In the genomic region with DNA sequence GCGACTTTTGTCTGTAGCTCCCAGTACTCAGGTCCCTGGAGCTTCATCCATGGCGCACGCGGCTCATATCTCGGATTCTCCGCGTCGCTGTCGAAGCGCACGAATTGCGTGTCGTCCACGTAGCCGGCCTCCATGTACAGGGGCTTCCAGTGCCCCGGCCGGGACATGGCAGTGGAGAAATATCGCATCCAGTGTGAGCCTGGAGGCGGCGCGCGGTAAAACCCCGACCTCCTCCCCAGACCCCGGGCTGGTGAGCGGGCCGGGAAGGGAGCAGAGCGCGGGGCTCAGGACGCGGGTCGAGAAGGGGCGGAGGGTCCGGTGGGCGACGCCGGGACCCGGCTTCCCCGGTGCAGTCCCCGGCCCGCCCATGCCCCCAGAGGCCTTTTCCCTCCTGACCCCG, we compare ENCODE assay signal across 8 mouse cellular contexts. TPM values are rescaled to one million over a fixed set of nuclear protein-coding genes. Genes with fewer than 3 reads are reported as not detected.
DNase-seq lines count a peak whose midpoint lies in the region; ATAC-seq and TF ChIP-seq lines count a peak whose summit lies in the region.

No protein-coding gene starts in this region.

- WGBS in lung, embryonic 14.5 days: 1% methylated on average over 41 of the region's 41 CpGs
- under 1% methylated on average over 29 of the region's 41 CpGs for WGBS in embryonic facial prominence, embryonic 14.5 days
- WGBS in limb, embryonic 11.5 days: under 1% methylated on average over 41 of the region's 41 CpGs
- WGBS in neural tube, embryonic 13.5 days: under 1% methylated on average over 32 of the region's 41 CpGs

- peak overlapping the region; percentile 21; the same call in 1 of the 2 replicates for H3K9ac ChIP-seq in lung, embryonic 14.5 days
- H3K9ac ChIP-seq in embryonic facial prominence, embryonic 14.5 days (ENCODE audit: low read depth, low read length): peak overlapping the region; percentile 32; the same call in 1 of the 2 replicates
- no peak overlapping the region for H3K9ac ChIP-seq in limb, embryonic 11.5 days (ENCODE audit: low read length)
- no peak overlapping the region for H3K9ac ChIP-seq in neural tube, embryonic 13.5 days

- peak; percentile 47; the same call in 1 of the 2 replicates for ATAC-seq in lung, embryonic 14.5 days (ENCODE audit: insufficient read depth)
- ATAC-seq in embryonic facial prominence, embryonic 14.5 days (ENCODE audit: low read depth): no peak
- no peak for ATAC-seq in limb, embryonic 11.5 days (ENCODE audit: insufficient number of reproducible peaks, low FRiP score, low TSS enrichment, low read depth)
- ATAC-seq in neural tube, embryonic 13.5 days (ENCODE audit: low read depth): no peak

- H3K4me2 ChIP-seq in lung, embryonic 14.5 days: peak overlapping the region; percentile 63
- H3K4me2 ChIP-seq in embryonic facial prominence, embryonic 14.5 days (ENCODE audit: low read depth, low read length): peak overlapping the region; percentile 58
- peak overlapping the region; percentile 33 for H3K4me2 ChIP-seq in limb, embryonic 11.5 days (ENCODE audit: low read depth, severe bottlenecking)
- peak overlapping the region; percentile 56 for H3K4me2 ChIP-seq in neural tube, embryonic 13.5 days

- TF ChIP-seq CTCF in lung, embryonic 14.5 days (IDR thresholded peaks at IDR 0.05; ENCODE audit: low read depth): no peak

- peaks cover 22% of the 10 kb centered on the region for H3K27me3 ChIP-seq in lung, embryonic 14.5 days (ENCODE audit: insufficient read depth, low read length)
- H3K27me3 ChIP-seq in embryonic facial prominence, embryonic 14.5 days (replicated peaks; ENCODE audit: control insufficient read depth, insufficient read depth, low read length): peaks cover 53% of the 10 kb centered on the region
- H3K27me3 ChIP-seq in limb, embryonic 11.5 days (ENCODE audit: control insufficient read depth, insufficient read depth, low read length): peaks cover 21% of the 10 kb centered on the region
- H3K27me3 ChIP-seq in neural tube, embryonic 13.5 days: peaks cover 92% of the 10 kb centered on the region

- H3K9me3 ChIP-seq in lung, embryonic 14.5 days (ENCODE audit: low read depth, low read length): no peaks in the 10 kb centered on the region
- H3K9me3 ChIP-seq in embryonic facial prominence, embryonic 14.5 days (ENCODE audit: control insufficient read depth, low read length): no peaks in the 10 kb centered on the region
- no peaks in the 10 kb centered on the region for H3K9me3 ChIP-seq in limb, embryonic 11.5 days (ENCODE audit: control insufficient read depth, low read length)
- no peaks in the 10 kb centered on the region for H3K9me3 ChIP-seq in neural tube, embryonic 13.5 days

- peak; percentile 45 for DNase-seq in lung, embryonic 14.5 days
- no peak for DNase-seq in lung, postnatal 10 days
- DNase-seq in embryonic facial prominence, embryonic 14.5 days (ENCODE audit: low spot score): no peak
- DNase-seq in limb, embryonic 11.5 days (ENCODE audit: low spot score): peak; percentile 38
- no peak for DNase-seq in ovary, adult 18-20 months (ENCODE audit: low spot score)
- no peak for DNase-seq in ovary, postnatal 10 days (ENCODE audit: low spot score)
- no peak for DNase-seq in gastrocnemius, postnatal 25 days

- peak overlapping the region; percentile 35 for H3K4me3 ChIP-seq in lung, embryonic 14.5 days (ENCODE audit: low read depth, low read length)
- H3K4me3 ChIP-seq in embryonic facial prominence, embryonic 14.5 days (ENCODE audit: low read depth, low read length): peak overlapping the region; percentile 37
- H3K4me3 ChIP-seq in limb, embryonic 11.5 days (ENCODE audit: low read depth, low read length): peak overlapping the region; percentile 22; the same call in 1 of the 2 replicates
- H3K4me3 ChIP-seq in neural tube, embryonic 13.5 days: peak overlapping the region; percentile 30

- no peak overlapping the region for H3K27ac ChIP-seq in lung, embryonic 14.5 days (ENCODE audit: low read depth)
- no peak overlapping the region for H3K27ac ChIP-seq in embryonic facial prominence, embryonic 14.5 days (replicated peaks; ENCODE audit: low read depth, low read length)
- no peak overlapping the region for H3K27ac ChIP-seq in limb, embryonic 11.5 days (replicated peaks; ENCODE audit: low read depth, low read length)
- H3K27ac ChIP-seq in neural tube, embryonic 13.5 days (replicated peaks): no peak overlapping the region

- no peaks in the 10 kb centered on the region for H3K36me3 ChIP-seq in lung, embryonic 14.5 days (ENCODE audit: insufficient read depth)
- H3K36me3 ChIP-seq in embryonic facial prominence, embryonic 14.5 days (ENCODE audit: control insufficient read depth, insufficient read depth, low read length): no peaks in the 10 kb centered on the region
- no peaks in the 10 kb centered on the region for H3K36me3 ChIP-seq in limb, embryonic 11.5 days (ENCODE audit: control insufficient read depth, insufficient read depth, low read length)
- no peaks in the 10 kb centered on the region for H3K36me3 ChIP-seq in neural tube, embryonic 13.5 days

- no peaks in the 10 kb centered on the region for H3K4me1 ChIP-seq in lung, embryonic 14.5 days (ENCODE audit: insufficient read depth)
- H3K4me1 ChIP-seq in embryonic facial prominence, embryonic 14.5 days (ENCODE audit: control insufficient read depth, insufficient read depth, low read length): no peaks in the 10 kb centered on the region
- H3K4me1 ChIP-seq in limb, embryonic 11.5 days (ENCODE audit: control insufficient read depth, insufficient read depth, low read length): no peaks in the 10 kb centered on the region
- H3K4me1 ChIP-seq in neural tube, embryonic 13.5 days (replicated peaks): peaks cover 10% of the 10 kb centered on the region

RNA-seq across cellular contexts. Expression of a gene that starts 15.8 kb away (rescaled TPM):
- 1.3 and 1.4 TPM in 2 replicates for polyA plus RNA-seq in lung, embryonic 14.5 days (2014; fragmentation: Nextera tagmentation; extraction: Ambion mirVana)
- polyA plus RNA-seq in embryonic facial prominence, embryonic 14.5 days (2014; fragmentation: Nextera tagmentation; extraction: Ambion mirVana): not detected in 2 replicates
- polyA plus RNA-seq in limb, embryonic 11.5 days (2014; fragmentation: Nextera tagmentation; extraction: Ambion mirVana): not detected in 2 replicates
- polyA plus RNA-seq in neural tube, embryonic 13.5 days (2015; fragmentation: Nextera tagmentation; extraction: Ambion mirVana): not detected in 2 replicates
- not detected for total RNA-seq in gastrocnemius, postnatal 25 days (2021)

RNA-seq across cellular contexts. Expression of a gene that starts 37.5 kb away (rescaled TPM):
- 44.4 and 51.4 TPM in 2 replicates for polyA plus RNA-seq in lung, embryonic 14.5 days (2014; fragmentation: Nextera tagmentation; extraction: Ambion mirVana)
- not detected in 2 replicates for polyA plus RNA-seq in embryonic facial prominence, embryonic 14.5 days (2014; fragmentation: Nextera tagmentation; extraction: Ambion mirVana)
- not detected in 2 replicates for polyA plus RNA-seq in limb, embryonic 11.5 days (2014; fragmentation: Nextera tagmentation; extraction: Ambion mirVana)
- polyA plus RNA-seq in neural tube, embryonic 13.5 days (2015; fragmentation: Nextera tagmentation; extraction: Ambion mirVana): not detected in 2 replicates
- not detected for total RNA-seq in gastrocnemius, postnatal 25 days (2021)

RNA-seq across cellular contexts. Expression of a gene that starts 52.0 kb away (rescaled TPM):
- polyA plus RNA-seq in lung, embryonic 14.5 days (2014; fragmentation: Nextera tagmentation; extraction: Ambion mirVana): 188 and 195 TPM in 2 replicates
- 95.5 and 103 TPM in 2 replicates for polyA plus RNA-seq in embryonic facial prominence, embryonic 14.5 days (2014; fragmentation: Nextera tagmentation; extraction: Ambion mirVana)
- 80.9 and 85.7 TPM in 2 replicates for polyA plus RNA-seq in limb, embryonic 11.5 days (2014; fragmentation: Nextera tagmentation; extraction: Ambion mirVana)
- polyA plus RNA-seq in neural tube, embryonic 13.5 days (2015; fragmentation: Nextera tagmentation; extraction: Ambion mirVana): 93.9 and 122 TPM in 2 replicates
- 10 to 100 TPM; 30.3 to 35.9 TPM for total RNA-seq in gastrocnemius, postnatal 25 days (2021)

Comparison
In these comparisons a context has a peak if more than half of its experiments do, and no peak if none do; other contexts are left out.
1. DNase-seq: peak in lung, embryonic 14.5 days (single experiment) and limb, embryonic 11.5 days (single experiment); none in lung, postnatal 10 days (single experiment), embryonic facial prominence, embryonic 14.5 days (single experiment), ovary, adult 18-20 months (single experiment), ovary, postnatal 10 days (single experiment) and gastrocnemius, postnatal 25 days (single experiment).
2. H3K9ac ChIP-seq: peak in lung, embryonic 14.5 days (single experiment) and embryonic facial prominence, embryonic 14.5 days (single experiment); none in limb, embryonic 11.5 days (single experiment) and neural tube, embryonic 13.5 days (single experiment).
3. RNA of a gene that starts 37.5 kb away (polyA plus RNA-seq): 44.4 to 51.4 TPM in lung, embryonic 14.5 days; not detected in embryonic facial prominence, embryonic 14.5 days, not detected in limb, embryonic 11.5 days and not detected in neural tube, embryonic 13.5 days; every median in the first group is over 10 times any median in the second.
4. Peak in every context shown above with its lines, with median percentiles within 50 percentile points of each other: H3K4me2 ChIP-seq and H3K4me3 ChIP-seq.